In genomic region chr10:128336195-128336594, GRCm38 (mm10) we compare ENCODE assay signal across 15 mouse cellular contexts. TPM values are rescaled to one million over a fixed set of nuclear protein-coding genes. Genes with fewer than 3 reads are reported as not detected.
DNase-seq lines count a peak whose midpoint lies in the region; ATAC-seq and TF ChIP-seq lines count a peak whose summit lies in the region.
"Had no signal": no experiment of that assay in that cellular context is flagged by ENCODE, and none has a peak within 500 bp of the region (broad histone marks: within the 10 kb centered on the region; RNA-seq: fewer than 3 reads in every experiment).

No protein-coding gene starts in this region.

- no peak for TF ChIP-seq CTCF in heart, postnatal 0 days (IDR thresholded peaks at IDR 0.05; ENCODE audit: low read depth)
- TF ChIP-seq CTCF in midbrain, postnatal 0 days (IDR thresholded peaks at IDR 0.05): no peak

- H3K4me2 ChIP-seq in heart, postnatal 0 days (ENCODE audit: low read depth, low read length): no peak overlapping the region
- no peak overlapping the region for H3K4me2 ChIP-seq in midbrain, embryonic 13.5 days (replicated peaks)
- no peak overlapping the region for H3K4me2 ChIP-seq in midbrain, postnatal 0 days (ENCODE audit: low read depth, low read length, poor library complexity, severe bottlenecking)

- H3K36me3 ChIP-seq in erythroblast, embryonic 14.5 days (ENCODE audit: control insufficient read depth): peaks cover 25% of the 10 kb centered on the region
- no peaks in the 10 kb centered on the region for H3K36me3 ChIP-seq in heart, postnatal 0 days (replicated peaks; ENCODE audit: control insufficient read depth, insufficient read depth, low read length)
- peaks cover 3% of the 10 kb centered on the region; the same call in 1 of the 2 replicates for H3K36me3 ChIP-seq in midbrain, embryonic 13.5 days
- H3K36me3 ChIP-seq in midbrain, postnatal 0 days (ENCODE audit: insufficient read depth, low read length): no peaks in the 10 kb centered on the region

- no peak for DNase-seq in heart, postnatal 0 days (ENCODE audit: low spot score)
- no peak for DNase-seq in heart, adult 9 months (ENCODE audit: low spot score in 2 of 2)
- DNase-seq in midbrain, postnatal 0 days (ENCODE audit: low spot score): no peak
- peak; percentile 29 for DNase-seq in naive thymus-derived CD4-positive, alpha-beta T cell, adult 2 months (ENCODE audit: low read depth)
- no peak for DNase-seq in T-cell, adult 2 months (ENCODE audit: low spot score)

- no peak for TF ChIP-seq EP300 in heart, postnatal 0 days (IDR thresholded peaks at IDR 0.05; ENCODE audit: low read depth)

- H3K9me3 ChIP-seq in erythroblast, embryonic 14.5 days (ENCODE audit: control insufficient read depth, low read length): no peaks in the 10 kb centered on the region
- no peaks in the 10 kb centered on the region for H3K9me3 ChIP-seq in heart, postnatal 0 days (replicated peaks; ENCODE audit: control insufficient read depth, low read length)
- H3K9me3 ChIP-seq in midbrain, embryonic 13.5 days: no peaks in the 10 kb centered on the region
- no peaks in the 10 kb centered on the region for H3K9me3 ChIP-seq in midbrain, postnatal 0 days (ENCODE audit: low read length)
- H3K9me3 ChIP-seq: neural tube, embryonic 15.5 days had no signal

- peak overlapping the region; percentile 97; the same call in 1 of the 2 replicates for H3K27ac ChIP-seq in heart, postnatal 0 days (ENCODE audit: low read depth)
- H3K27ac ChIP-seq in midbrain, embryonic 13.5 days: no peak overlapping the region
- H3K27ac ChIP-seq in midbrain, postnatal 0 days (ENCODE audit: low read depth, low read length): no peak overlapping the region

- no peak overlapping the region for H3K9ac ChIP-seq in heart, postnatal 0 days (replicated peaks; ENCODE audit: low read depth, low read length)
- H3K9ac ChIP-seq in midbrain, embryonic 13.5 days (replicated peaks): no peak overlapping the region
- no peak overlapping the region for H3K9ac ChIP-seq in midbrain, postnatal 0 days (replicated peaks; ENCODE audit: low read length, poor library complexity, severe bottlenecking)

- H3K4me3 ChIP-seq in erythroblast, embryonic 14.5 days (replicated peaks): peak overlapping the region; percentile 95
- H3K4me3 ChIP-seq in heart, postnatal 0 days (ENCODE audit: low read depth, low read length): no peak overlapping the region
- peak overlapping the region; percentile 94; the same call in 1 of the 2 replicates for H3K4me3 ChIP-seq in midbrain, embryonic 13.5 days (replicated peaks)
- H3K4me3 ChIP-seq in midbrain, postnatal 0 days (ENCODE audit: low read depth, low read length): no peak overlapping the region

- H3K4me1 ChIP-seq in erythroblast, embryonic 14.5 days (ENCODE audit: control insufficient read depth): peaks cover 71% of the 10 kb centered on the region
- H3K4me1 ChIP-seq in heart, postnatal 0 days (ENCODE audit: control insufficient read depth, insufficient read depth): peaks cover 33% of the 10 kb centered on the region
- H3K4me1 ChIP-seq in midbrain, embryonic 13.5 days (replicated peaks): peaks cover 27% of the 10 kb centered on the region
- H3K4me1 ChIP-seq in midbrain, postnatal 0 days (ENCODE audit: insufficient read depth, low read length): peaks cover 8% of the 10 kb centered on the region; the same call in 1 of the 2 replicates

- no peak for ATAC-seq in erythroblast, adult 5-6 weeks (replicated peaks; ENCODE audit: low FRiP score, poor library complexity, severe bottlenecking)
- ATAC-seq in heart, postnatal 0 days (ENCODE audit: insufficient read depth, low read depth): no peak
- ATAC-seq in midbrain, embryonic 13.5 days: no peak
- no peak for ATAC-seq in midbrain, postnatal 0 days (ENCODE audit: low FRiP score)
- ATAC-seq: hindbrain, embryonic 16.5 days had no signal

- WGBS in heart, postnatal 0 days: 86% methylated on average over 3 of the region's 3 CpGs
- 94% methylated on average over 3 of the region's 3 CpGs for WGBS in midbrain, embryonic 13.5 days
- 97% methylated on average over 3 of the region's 3 CpGs for WGBS in midbrain, postnatal 0 days

- no peaks in the 10 kb centered on the region for H3K27me3 ChIP-seq in erythroblast, embryonic 14.5 days (ENCODE audit: control insufficient read depth)
- no peaks in the 10 kb centered on the region for H3K27me3 ChIP-seq in heart, postnatal 0 days (ENCODE audit: control insufficient read depth, insufficient read depth, low read length)
- no peaks in the 10 kb centered on the region for H3K27me3 ChIP-seq in midbrain, embryonic 13.5 days
- no peaks in the 10 kb centered on the region for H3K27me3 ChIP-seq in midbrain, postnatal 0 days (ENCODE audit: insufficient read depth, low read length)
- H3K27me3 ChIP-seq: neural tube, embryonic 15.5 days had no signal

RNA-seq across cellular contexts. Expression of gene Cs, which starts 1.3 kb away (rescaled TPM):
- 2.2 and 3.1 TPM in 2 replicates for polyA plus RNA-seq in erythroblast, embryonic 14.5 days (2012)
- total RNA-seq in erythroblast, adult 5-6 weeks (2015; ENCODE audit: low replicate concordance): 60.5 and 67.5 TPM in 2 replicates
- total RNA-seq in erythroblast, adult 5-6 weeks (2017; ENCODE audit: low replicate concordance): 26.2 and 30.6 TPM in 2 replicates
- 796 and 830 TPM in 2 replicates for total RNA-seq in heart, postnatal 0 days (2014; rRNA removed; ENCODE audit: low replicate concordance)
- 590 and 625 TPM in 2 replicates for polyA plus RNA-seq in heart, postnatal 0 days (2015; fragmentation: Nextera tagmentation; extraction: Ambion mirVana)
- polyA plus RNA-seq in midbrain, embryonic 13.5 days (2015; fragmentation: Nextera tagmentation; extraction: Ambion mirVana): 213 and 225 TPM in 2 replicates
- total RNA-seq in midbrain, postnatal 0 days (2014; rRNA removed): 279 and 309 TPM in 2 replicates
- 255 and 271 TPM in 2 replicates for polyA plus RNA-seq in midbrain, postnatal 0 days (2015; fragmentation: Nextera tagmentation; extraction: Ambion mirVana)

RNA-seq across cellular contexts. Expression of gene Cnpy2, which starts 13.9 kb away (rescaled TPM):
- 2.3 and 3.2 TPM in 2 replicates for polyA plus RNA-seq in erythroblast, embryonic 14.5 days (2012)
- 30.7 and 48.6 TPM in 2 replicates for total RNA-seq in erythroblast, adult 5-6 weeks (2015; ENCODE audit: low replicate concordance)
- 15.5 and 38.3 TPM in 2 replicates for total RNA-seq in erythroblast, adult 5-6 weeks (2017; ENCODE audit: low replicate concordance)
- 24.7 and 49.9 TPM in 2 replicates for total RNA-seq in heart, postnatal 0 days (2014; rRNA removed; ENCODE audit: low replicate concordance)
- polyA plus RNA-seq in heart, postnatal 0 days (2015; fragmentation: Nextera tagmentation; extraction: Ambion mirVana): 170 and 190 TPM in 2 replicates
- polyA plus RNA-seq in midbrain, embryonic 13.5 days (2015; fragmentation: Nextera tagmentation; extraction: Ambion mirVana): 225 and 230 TPM in 2 replicates
- total RNA-seq in midbrain, postnatal 0 days (2014; rRNA removed): 40.3 and 49.4 TPM in 2 replicates
- 164 and 176 TPM in 2 replicates for polyA plus RNA-seq in midbrain, postnatal 0 days (2015; fragmentation: Nextera tagmentation; extraction: Ambion mirVana)

RNA-seq across cellular contexts. Expression of gene Coq10a, which starts 32.6 kb away (rescaled TPM):
- 0.49 and 0.53 TPM in 2 replicates for polyA plus RNA-seq in erythroblast, embryonic 14.5 days (2012)
- total RNA-seq in erythroblast, adult 5-6 weeks (2015; ENCODE audit: low replicate concordance): 1.9 and 5.6 TPM in 2 replicates
- total RNA-seq in erythroblast, adult 5-6 weeks (2017; ENCODE audit: low replicate concordance): 2.8 and 3.2 TPM in 2 replicates
- total RNA-seq in heart, postnatal 0 days (2014; rRNA removed; ENCODE audit: low replicate concordance): 35.2 and 36.9 TPM in 2 replicates
- polyA plus RNA-seq in heart, postnatal 0 days (2015; fragmentation: Nextera tagmentation; extraction: Ambion mirVana): 52.9 and 61.2 TPM in 2 replicates
- polyA plus RNA-seq in midbrain, embryonic 13.5 days (2015; fragmentation: Nextera tagmentation; extraction: Ambion mirVana): 28.2 and 34.3 TPM in 2 replicates
- total RNA-seq in midbrain, postnatal 0 days (2014; rRNA removed): 42.8 and 53.2 TPM in 2 replicates
- polyA plus RNA-seq in midbrain, postnatal 0 days (2015; fragmentation: Nextera tagmentation; extraction: Ambion mirVana): 51.7 and 56.4 TPM in 2 replicates

RNA-seq across cellular contexts. Expression of gene Pan2, which starts 33.1 kb away (rescaled TPM):
- 0.31 and 0.44 TPM in 2 replicates for polyA plus RNA-seq in erythroblast, embryonic 14.5 days (2012)
- 7.9 and 8.8 TPM in 2 replicates for total RNA-seq in erythroblast, adult 5-6 weeks (2015; ENCODE audit: low replicate concordance)
- 7.5 and 8.9 TPM in 2 replicates for total RNA-seq in erythroblast, adult 5-6 weeks (2017; ENCODE audit: low replicate concordance)
- 19.6 and 24.1 TPM in 2 replicates for total RNA-seq in heart, postnatal 0 days (2014; rRNA removed; ENCODE audit: low replicate concordance)
- 12.5 and 13.4 TPM in 2 replicates for polyA plus RNA-seq in heart, postnatal 0 days (2015; fragmentation: Nextera tagmentation; extraction: Ambion mirVana)
- 28.6 and 30.4 TPM in 2 replicates for polyA plus RNA-seq in midbrain, embryonic 13.5 days (2015; fragmentation: Nextera tagmentation; extraction: Ambion mirVana)
- total RNA-seq in midbrain, postnatal 0 days (2014; rRNA removed): 18.3 and 19.0 TPM in 2 replicates
- 12.5 and 13.4 TPM in 2 replicates for polyA plus RNA-seq in midbrain, postnatal 0 days (2015; fragmentation: Nextera tagmentation; extraction: Ambion mirVana)

RNA-seq across cellular contexts. Expression of gene Il23a, which starts 37.6 kb away (rescaled TPM):
- not detected in 2 replicates for polyA plus RNA-seq in erythroblast, embryonic 14.5 days (2012)
- total RNA-seq in erythroblast, adult 5-6 weeks (2015; ENCODE audit: low replicate concordance): not detected in 2 replicates
- total RNA-seq in erythroblast, adult 5-6 weeks (2017; ENCODE audit: low replicate concordance): not detected in 2 replicates
- 6.6 and 6.8 TPM in 2 replicates for total RNA-seq in heart, postnatal 0 days (2014; rRNA removed; ENCODE audit: low replicate concordance)
- 4.7 and 5.2 TPM in 2 replicates for polyA plus RNA-seq in heart, postnatal 0 days (2015; fragmentation: Nextera tagmentation; extraction: Ambion mirVana)
- polyA plus RNA-seq in midbrain, embryonic 13.5 days (2015; fragmentation: Nextera tagmentation; extraction: Ambion mirVana): 0.16 TPM in 1 of 2 replicates, not detected in the other
- not detected in 2 replicates for total RNA-seq in midbrain, postnatal 0 days (2014; rRNA removed)
- 0.12 TPM in 1 of 2 replicates, not detected in the other for polyA plus RNA-seq in midbrain, postnatal 0 days (2015; fragmentation: Nextera tagmentation; extraction: Ambion mirVana)
- total RNA-seq: adrenal gland, adult 2 months; gastrocnemius, postnatal 25 days; left cerebral cortex, adult 2 months had no signal
- polyA plus RNA-seq: adrenal gland, adult 2 months; midbrain, embryonic 14.5 days; urinary bladder, adult 2 months had no signal

Comparison
In these comparisons a context has a peak if more than half of its experiments do, and no peak if none do; other contexts are left out.
1. H3K4me3 ChIP-seq: peak in erythroblast, embryonic 14.5 days (single experiment) and midbrain, embryonic 13.5 days (single experiment); none in heart, postnatal 0 days (single experiment) and midbrain, postnatal 0 days (single experiment).
2. RNA of gene Cs, which starts 1.3 kb away (polyA plus RNA-seq): 590 to 625 TPM in heart, postnatal 0 days, 255 to 271 TPM in midbrain, postnatal 0 days and 213 to 225 TPM in midbrain, embryonic 13.5 days; 2.2 to 3.1 TPM in erythroblast, embryonic 14.5 days; every median in the first group is over 10 times any median in the second.
3. RNA of gene Cnpy2, which starts 13.9 kb away (polyA plus RNA-seq): 225 to 230 TPM in midbrain, embryonic 13.5 days, 170 to 190 TPM in heart, postnatal 0 days and 164 to 176 TPM in midbrain, postnatal 0 days; 2.3 to 3.2 TPM in erythroblast, embryonic 14.5 days; every median in the first group is over 10 times any median in the second.
4. RNA of gene Coq10a, which starts 32.6 kb away (polyA plus RNA-seq): 52.9 to 61.2 TPM in heart, postnatal 0 days, 51.7 to 56.4 TPM in midbrain, postnatal 0 days and 28.2 to 34.3 TPM in midbrain, embryonic 13.5 days; 0.49 to 0.53 TPM in erythroblast, embryonic 14.5 days; every median in the first group is over 10 times any median in the second.